Mouse (Mus musculus): Measurements from ENCODE around the gene Atp6v0b.

- TF ChIP-seq POLR2A (IDR thresholded peaks at IDR 0.05; ENCODE audit: insufficient read length, low read depth) (peak; percentile 97), TCF12 (IDR thresholded peaks at IDR 0.05; ENCODE audit: insufficient read depth, poor library complexity, severe bottlenecking) (no peak), MAX (IDR thresholded peaks at IDR 0.05; ENCODE audit: low read depth) (no peak), MYOG (IDR thresholded peaks at IDR 0.05; ENCODE audit: control insufficient read depth in 1 of 3, insufficient read depth in 1 of 3, insufficient read length in 2 of 3, low read depth in 2 of 3) (peak in 2 of 3 experiments; percentile 65 to 71), E2F4 (IDR thresholded peaks at IDR 0.05; ENCODE audit: insufficient read depth) (peak; percentile 9), MYOD1 (IDR thresholded peaks at IDR 0.05; ENCODE audit: control insufficient read depth in 1 of 3, insufficient read length in 2 of 3, low read depth in 2 of 3) (peak in 2 of 3 experiments; percentile 32 to 77), POLR2AphosphoS2 (IDR thresholded peaks at IDR 0.05; ENCODE audit: insufficient read length, low read depth) (peak; percentile 96), USF1 (IDR thresholded peaks at IDR 0.05; ENCODE audit: low read depth) (peak; percentile 99), CEBPB (IDR thresholded peaks at IDR 0.05; ENCODE audit: insufficient read depth, poor library complexity, severe bottlenecking) (no peak)
Observed at GRCm38 (mm10) chr4:117887133-117887532, at the start of gene Atp6v0b.
